ENCODE assay signal across 8 mouse cellular contexts in the genomic region with DNA sequence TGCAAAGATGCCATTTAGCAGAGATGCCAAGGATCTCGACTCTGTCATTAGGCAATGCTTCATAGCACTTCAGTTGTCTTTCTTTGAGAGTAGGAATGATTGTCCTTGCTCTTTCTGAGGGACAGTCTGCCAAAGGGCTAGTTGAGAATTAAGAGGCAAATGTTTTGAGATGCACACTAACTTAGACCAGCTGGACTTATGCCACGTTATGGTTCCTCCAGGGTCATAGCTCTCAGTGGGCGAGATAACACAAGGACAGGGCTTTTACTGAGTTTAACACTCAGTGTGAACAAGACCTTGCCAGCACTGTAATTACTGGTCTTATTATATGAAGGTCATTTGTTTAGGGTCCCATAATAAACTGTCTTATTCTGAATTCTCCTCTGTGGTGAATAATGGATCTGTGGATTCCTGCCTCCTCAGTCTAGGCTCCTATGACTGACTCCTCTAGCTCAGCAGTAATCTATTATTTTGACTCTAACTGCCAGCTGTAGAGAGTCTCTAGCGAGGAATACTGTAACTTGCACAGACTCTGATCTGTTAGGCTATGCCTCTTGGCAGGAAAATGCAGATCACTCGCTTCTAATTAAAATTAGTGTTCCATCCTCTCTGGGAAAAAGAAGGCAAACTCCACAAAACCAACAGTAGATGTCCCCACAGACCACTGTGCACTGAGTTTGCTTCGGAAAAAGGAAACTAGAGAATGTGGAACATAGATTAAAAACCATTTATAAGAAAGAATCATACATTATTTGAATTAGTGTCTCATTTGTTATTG.
DNase-seq lines count a peak whose midpoint lies in the region; ATAC-seq and TF ChIP-seq lines count a peak whose summit lies in the region.

No protein-coding gene starts in this region.

- no peaks in the 10 kb centered on the region for H3K27me3 ChIP-seq in lung, postnatal 0 days (replicated peaks; ENCODE audit: insufficient read depth, low read length)

- WGBS in lung, postnatal 0 days = 45% methylated on average over 6 of the region's 6 CpGs

- no peaks in the 10 kb centered on the region for H3K9me3 ChIP-seq in lung, postnatal 0 days (ENCODE audit: low read length)

- no peak overlapping the region for H3K27ac ChIP-seq in lung, postnatal 0 days (ENCODE audit: low read length)

- no peaks in the 10 kb centered on the region for H3K4me1 ChIP-seq in lung, postnatal 0 days (ENCODE audit: insufficient read depth, low read depth, low read length)

- no peak for TF ChIP-seq EP300 in lung, postnatal 0 days (IDR thresholded peaks at IDR 0.05)

- TF ChIP-seq CTCF in lung, postnatal 0 days (IDR thresholded peaks at IDR 0.05) = peak; percentile 51

- no peaks in the 10 kb centered on the region for H3K36me3 ChIP-seq in lung, postnatal 0 days (ENCODE audit: insufficient read depth, low read length)

- H3K4me3 ChIP-seq in lung, postnatal 0 days (ENCODE audit: low read depth, low read length) = no peak overlapping the region

- H3K4me2 ChIP-seq in lung, postnatal 0 days (replicated peaks; ENCODE audit: low read depth, low read length) = no peak overlapping the region

- DNase-seq in adrenal gland, postnatal 14 days = peak; percentile 15
- DNase-seq in adrenal gland, adult 18-20 months (ENCODE audit: low spot score in 2 of 2) = no peak
- peak; percentile 12 for DNase-seq in lung, postnatal 0 days (ENCODE audit: low spot score)
- DNase-seq in lung, postnatal 14 days = no peak
- DNase-seq in layer of hippocampus, postnatal 10 days (ENCODE audit: low spot score in 2 of 2) = peak; percentile 48 to 68
- DNase-seq in right cerebral cortex, postnatal 14 days = peak; percentile 16

- ATAC-seq in lung, postnatal 0 days = no peak
- ATAC-seq in erythroid progenitor cell, adult 5-6 weeks (replicated peaks; ENCODE audit: low FRiP score, poor library complexity, severe bottlenecking) = no peak
- no peak for ATAC-seq in megakaryocyte-erythroid progenitor cell, adult 5-6 weeks (replicated peaks; ENCODE audit: low FRiP score, low TSS enrichment, poor library complexity, severe bottlenecking)

- H3K9ac ChIP-seq in lung, postnatal 0 days (replicated peaks; ENCODE audit: low read depth) = no peak overlapping the region

Comparison
In these comparisons a context has a peak if more than half of its experiments do, and no peak if none do; other contexts are left out.
1. DNase-seq: peak in adrenal gland, postnatal 14 days (single experiment), lung, postnatal 0 days (single experiment), layer of hippocampus, postnatal 10 days (2 of 2) and right cerebral cortex, postnatal 14 days (single experiment); none in adrenal gland, adult 18-20 months (0 of 2) and lung, postnatal 14 days (single experiment).